Mouse (Mus musculus): ENCODE data around the gene Phf10. TPM values are rescaled to one million over a fixed set of nuclear protein-coding genes. Genes with fewer than 3 reads are reported as not detected.
"Not testable (repeated sequence)": the region's sequence is repeated elsewhere in the genome, so short reads cannot be mapped to it uniquely, and the experiment has no call there.

Gene Phf10
- polyA plus RNA-seq, 1 experiment, result 7.4 TPM

- H3K27me3 ChIP-seq (ENCODE audit: control insufficient read depth, insufficient read depth, low read length), result no peaks in the 10 kb centered on the region
- WGBS, result 63% methylated on average over 3 of the region's 3 CpGs
- TF ChIP-seq CTCF (IDR thresholded peaks at IDR 0.05; ENCODE audit: extremely low read depth, insufficient read length, insufficient replicate concordance, low read depth, low read length) (no peak), POLR2A (IDR thresholded peaks at IDR 0.05; ENCODE audit: low read depth, low read length) (no peak)
- no peak overlapping the region for H3K27ac ChIP-seq (ENCODE audit: insufficient read depth, low read depth, low read length)
- H3K36me3 ChIP-seq (ENCODE audit: control insufficient read depth, insufficient read depth, low read length), result no peaks in the 10 kb centered on the region
- H3K4me1 ChIP-seq (ENCODE audit: control insufficient read depth, insufficient read depth, insufficient read length, low read length), result no peaks in the 10 kb centered on the region
- no peak overlapping the region for H3K4me3 ChIP-seq (ENCODE audit: low read depth, low read length)
Measured at GRCm38 (mm10) chr17:14903212-14903611, 57.9 kb downstream of the Phf10 start.

- 67% methylated on average over 1 of the region's 1 CpGs for WGBS
- Histone ChIP-seq H3K27ac (ENCODE audit: insufficient read depth, low read depth, low read length) (no peak overlapping the region), H3K36me3 (ENCODE audit: control insufficient read depth, insufficient read depth, low read length) (no peaks in the 10 kb centered on the region), H3K4me3 (ENCODE audit: low read depth, low read length) (no peak overlapping the region), H3K27me3 (ENCODE audit: control insufficient read depth, insufficient read depth, low read length) (no peaks in the 10 kb centered on the region), H3K4me1 (ENCODE audit: control insufficient read depth, insufficient read depth, insufficient read length, low read length) (no peaks in the 10 kb centered on the region)
- TF ChIP-seq CTCF (IDR thresholded peaks at IDR 0.05; ENCODE audit: extremely low read depth, insufficient read length, insufficient replicate concordance, low read depth, low read length) (no peak), POLR2A (IDR thresholded peaks at IDR 0.05; ENCODE audit: low read depth, low read length) (no peak)
Measured at GRCm38 (mm10) chr17:14898972-14899371, 62.1 kb downstream of the Phf10 start.

GRCm38 (mm10) chr17:14895058-14895457 lies 66.0 kb downstream of the Phf10 start:
- H3K4me3 ChIP-seq (ENCODE audit: low read depth, low read length), result not testable (repeated sequence)

More at GRCm38 (mm10) chr17:14895058-14895457, 66.0 kb downstream of the Phf10 start:
- not testable (repeated sequence) for H3K4me1 ChIP-seq (ENCODE audit: control insufficient read depth, insufficient read depth, insufficient read length, low read length); H3K27me3 ChIP-seq (ENCODE audit: control insufficient read depth, insufficient read depth, low read length); H3K27ac ChIP-seq (ENCODE audit: insufficient read depth, low read depth, low read length); H3K36me3 ChIP-seq (ENCODE audit: control insufficient read depth, insufficient read depth, low read length)

Other genes with a start within 250 kb of the Phf10 start
- gene Wdr27, start 18.1 kb downstream of the Phf10 start, polyA plus RNA-seq (2012; rRNA removed), result 0.63 and 1.8 TPM in 2 replicates
- 5.7 and 10.3 TPM in 2 replicates for gene 1600012H06Rik, start 18.1 kb downstream of the Phf10 start, polyA plus RNA-seq (2012; rRNA removed)
- gene 9030025P20Rik, start 17.2 kb upstream of the Phf10 start, polyA plus RNA-seq (2012; rRNA removed), result 2.2 and 6.1 TPM in 2 replicates
- gene Gm3417, start 17.5 kb upstream of the Phf10 start, polyA plus RNA-seq (2012; rRNA removed), result not detected in 2 replicates
- gene Gm3435, start 48.9 kb upstream of the Phf10 start, polyA plus RNA-seq (2012; rRNA removed), result 0.15 and 0.24 TPM in 2 replicates
- 6.0 and 18.9 TPM in 2 replicates for gene Ermard, start 79.9 kb upstream of the Phf10 start, polyA plus RNA-seq (2012; rRNA removed)
- gene Tcte3, start 80.2 kb upstream of the Phf10 start, polyA plus RNA-seq (2012; rRNA removed), result not detected in 2 replicates
- 0.11 and 0.14 TPM in 2 replicates for gene Gm3448, start 80.3 kb upstream of the Phf10 start, polyA plus RNA-seq (2012; rRNA removed)